Mouse (Mus musculus): ENCODE data around the gene Olfr1494. TPM values are rescaled to one million over a fixed set of nuclear protein-coding genes. Genes with fewer than 3 reads are reported as not detected.

The Olfr1494 gene
- not detected for total RNA-seq (2022)

DNA sequence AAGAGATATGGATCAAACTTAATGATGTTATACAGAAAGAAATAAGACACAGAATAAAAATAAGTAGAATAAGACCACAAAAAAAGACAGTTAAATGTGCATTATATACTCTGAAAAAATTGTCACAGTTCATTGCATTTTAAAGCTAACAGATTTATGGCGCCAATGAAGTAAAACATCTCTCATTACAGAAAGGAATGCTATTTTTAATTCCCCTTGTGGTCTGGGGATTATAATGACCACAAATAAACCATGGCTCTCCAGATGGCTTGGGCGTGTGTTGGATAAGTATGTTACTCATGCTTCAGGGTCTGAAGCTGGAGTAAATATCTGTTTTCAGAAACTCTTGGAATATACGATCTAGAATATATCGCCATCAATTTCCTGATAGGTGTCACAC is at the start of gene Olfr1494:
Olfr1494 (plus strand) TSS at position 301 of the 400 bp plus-strand sequence.
- DNase-seq, result no peak

DNA sequence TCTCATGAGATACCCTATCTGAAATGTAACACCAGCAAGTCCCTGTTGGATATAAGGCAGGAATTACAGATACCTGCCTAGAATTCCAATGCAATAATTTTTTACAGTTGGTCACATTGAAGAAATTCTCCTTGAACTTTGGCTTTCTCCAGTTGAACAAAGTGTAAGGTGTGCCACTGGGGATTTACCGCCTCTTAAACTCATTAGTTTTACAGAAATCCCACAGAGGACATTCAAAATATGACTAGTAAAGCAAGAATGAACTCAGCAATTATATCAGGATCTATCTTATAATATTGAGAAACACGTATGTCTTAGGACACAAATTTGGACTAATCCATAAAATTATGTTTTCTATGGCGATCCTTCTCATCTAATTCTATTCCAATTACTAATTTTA is 42.6 kb upstream of the Olfr1494 start, which contains the start of gene Olfr1491:
Olfr1491 (plus strand) TSS at position 301 of the 400 bp plus-strand sequence.
- DNase-seq, result no peak

DNA sequence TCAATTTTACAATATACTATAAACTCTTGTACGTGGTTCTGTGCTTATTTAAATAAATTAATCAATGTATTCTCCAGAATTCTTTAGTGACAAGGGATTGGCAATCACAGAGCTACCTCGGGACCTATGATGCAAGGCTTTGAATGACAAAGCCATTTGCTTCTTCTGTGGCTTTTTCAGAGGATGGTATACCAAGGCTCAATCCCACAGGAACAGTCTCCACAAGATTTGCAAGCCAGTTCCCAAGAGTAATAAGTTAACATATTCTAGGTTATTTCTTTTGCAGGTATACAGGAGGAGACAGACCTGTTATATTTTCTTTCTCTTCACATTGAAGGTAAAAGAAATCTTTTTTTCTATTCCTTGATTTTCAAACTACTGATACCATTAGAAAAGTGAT is 16.6 kb upstream of the Olfr1494 start, which contains the start of gene Olfr1493-ps1:
Olfr1493-ps1 (plus strand) TSS at position 301 of the 400 bp plus-strand sequence.
- no peak for DNase-seq

DNA sequence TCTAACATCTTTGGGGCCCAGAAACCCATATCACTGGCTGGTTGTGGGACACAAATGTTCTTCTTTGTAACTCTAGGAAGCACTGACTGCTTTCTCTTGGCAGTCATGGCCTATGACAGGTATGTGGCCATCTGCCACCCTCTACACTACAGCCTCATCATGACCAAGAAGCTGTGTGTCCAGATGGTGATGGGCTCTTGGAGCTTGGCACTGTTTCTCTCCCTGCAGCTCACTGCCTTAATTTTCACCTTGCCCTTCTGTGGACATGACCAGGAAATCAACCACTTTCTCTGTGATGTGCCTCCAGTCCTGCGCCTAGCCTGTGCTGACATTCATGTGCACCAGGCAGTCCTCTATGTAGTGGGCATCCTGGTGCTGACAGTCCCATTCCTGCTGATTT is 9.8 kb downstream of the Olfr1494 start:
- no peak for DNase-seq

DNA sequence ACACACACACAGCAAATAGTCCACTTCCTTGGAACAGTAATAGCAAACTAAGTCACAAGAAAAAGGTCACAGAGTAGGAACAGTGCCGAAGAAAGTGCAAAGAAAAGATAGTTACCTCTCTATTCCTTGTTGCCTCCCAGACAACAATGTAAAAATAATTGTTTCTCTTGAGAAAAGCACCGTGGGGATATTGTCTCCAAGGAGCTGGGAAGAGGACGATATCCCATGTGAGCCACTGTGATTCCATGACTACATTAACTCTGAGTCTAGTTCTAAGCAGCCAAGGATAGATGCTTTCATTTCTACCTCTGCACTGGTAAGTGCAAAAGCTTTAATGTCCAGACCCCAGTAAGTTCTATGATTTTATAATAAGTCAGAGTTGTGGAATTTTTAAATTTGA is 24.8 kb downstream of the Olfr1494 start, which contains the start of gene Olfr1495:
Olfr1495 (plus strand) TSS at position 301 of the 400 bp plus-strand sequence.
- DNase-seq, result no peak

DNA sequence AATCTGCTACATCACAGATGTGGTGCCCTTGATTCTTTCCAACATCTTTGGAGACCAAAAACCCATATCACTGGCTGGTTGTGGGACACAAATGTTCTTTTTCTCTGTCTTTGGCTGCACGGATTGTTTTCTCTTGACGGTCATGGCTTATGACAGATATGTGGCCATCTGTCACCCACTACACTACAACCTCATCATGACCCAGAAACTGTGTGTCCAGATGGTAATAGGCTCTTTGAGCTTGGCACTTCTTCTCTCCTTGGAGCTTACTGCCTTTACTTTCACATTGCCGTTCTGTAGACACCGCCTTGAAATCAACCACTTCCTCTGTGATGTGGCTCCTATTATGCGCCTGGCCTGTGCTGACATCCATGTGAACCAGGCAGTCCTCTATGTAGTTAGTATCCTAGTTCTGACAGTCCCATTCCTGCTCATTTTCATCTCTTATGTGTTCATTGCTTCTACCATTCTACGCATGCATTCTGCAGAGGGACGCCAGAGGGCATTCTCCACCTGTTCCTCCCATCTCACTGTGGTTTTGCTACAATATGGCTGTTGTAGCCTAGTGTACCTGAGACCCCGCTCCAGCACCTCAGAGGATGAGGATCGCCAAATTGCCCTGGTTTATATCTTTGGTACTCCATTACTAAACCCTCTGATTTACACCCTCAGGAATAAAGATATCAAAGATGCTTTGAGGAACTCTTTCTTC is 29.2 kb downstream of the Olfr1494 start:
- DNase-seq, result no peak

DNA sequence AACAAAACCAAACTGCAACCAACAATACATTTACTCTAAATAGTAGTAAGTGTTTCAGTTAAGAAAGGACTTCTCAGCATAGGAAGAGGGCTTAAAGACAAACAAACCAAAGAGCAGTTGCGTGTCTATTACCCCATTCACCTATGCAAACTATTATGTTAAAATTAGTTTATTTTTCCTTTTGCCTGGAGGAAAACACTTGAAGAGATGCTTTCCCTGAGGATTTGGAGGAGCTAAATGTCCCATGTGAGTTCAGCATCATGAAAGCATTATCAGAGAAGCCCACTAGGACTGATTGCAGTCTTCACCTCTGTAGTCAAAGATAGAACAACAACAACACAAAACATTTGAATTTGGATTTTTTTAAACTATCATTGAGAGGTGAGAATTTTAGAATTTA is 38.0 kb downstream of the Olfr1494 start, which contains the start of gene Olfr1496:
Olfr1496 (plus strand) TSS at position 301 of the 400 bp plus-strand sequence.
- DNase-seq, result no peak

DNA sequence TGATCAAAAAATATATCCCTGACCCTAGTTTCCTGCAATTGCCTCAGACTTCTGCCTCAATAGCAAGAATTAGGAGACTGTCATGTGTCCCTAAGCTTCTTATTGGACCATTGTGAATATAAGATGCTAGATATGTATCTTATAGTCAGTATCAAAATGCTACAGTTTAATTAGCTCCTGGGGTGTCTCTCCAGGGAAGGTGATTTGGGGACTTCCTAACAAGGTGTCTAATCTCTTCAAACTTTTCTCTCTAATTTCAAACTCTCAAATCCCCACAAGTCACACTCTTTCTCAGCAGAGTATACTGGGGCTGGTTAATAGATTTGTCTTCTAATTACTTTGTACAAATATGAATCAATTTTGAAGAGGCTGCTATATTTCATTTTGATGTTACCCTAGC is 58.6 kb downstream of the Olfr1494 start, which contains the start of gene Olfr1497:
Olfr1497 (minus strand) TSS at position 101 of the 400 bp plus-strand sequence.
- no peak for DNase-seq

Other genes with a start within 250 kb of the Olfr1494 start
- gene Olfr1477, start 239.2 kb upstream of the Olfr1494 start, total RNA-seq (2022), result not detected
- gene Olfr1480, start 211.8 kb upstream of the Olfr1494 start, total RNA-seq (2022), result not detected
- gene Olfr1484, start 156.2 kb upstream of the Olfr1494 start, total RNA-seq (2022), result not detected
- not detected for gene Olfr1487, start 122.4 kb upstream of the Olfr1494 start, total RNA-seq (2022)
- not detected for gene Olfr1489, start 108.1 kb upstream of the Olfr1494 start, total RNA-seq (2022)
- not detected for gene Olfr1490, start 88.6 kb upstream of the Olfr1494 start, total RNA-seq (2022)
- gene Olfr1491, start 42.5 kb upstream of the Olfr1494 start, total RNA-seq (2022), result not detected
- gene Olfr1493-ps1, start 16.4 kb upstream of the Olfr1494 start, total RNA-seq (2022), result not detected
- not detected for gene Olfr1495, start 24.9 kb downstream of the Olfr1494 start, total RNA-seq (2022)
- gene Olfr1496, start 38.1 kb downstream of the Olfr1494 start, total RNA-seq (2022), result not detected
- not detected for gene Olfr1497, start 58.5 kb downstream of the Olfr1494 start, total RNA-seq (2022)
- gene Olfr1499, start 79.7 kb downstream of the Olfr1494 start, total RNA-seq (2022), result not detected
- not detected for gene Olfr1500, start 90.8 kb downstream of the Olfr1494 start, total RNA-seq (2022)
- not detected for gene Olfr1501, start 111.0 kb downstream of the Olfr1494 start, total RNA-seq (2022)
- gene Olfr1502, start 122.1 kb downstream of the Olfr1494 start, total RNA-seq (2022), result not detected
- gene Olfr1504, start 158.2 kb downstream of the Olfr1494 start, total RNA-seq (2022), result not detected
- gene Olfr1505, start 173.8 kb downstream of the Olfr1494 start, total RNA-seq (2022), result not detected